Mouse (Mus musculus) megakaryocyte-erythroid progenitor cell, adult 5-6 weeks (primary cell): Measurements from ENCODE around the gene Cenpn. TPM values are rescaled to one million over a fixed set of nuclear protein-coding genes. Genes with fewer than 3 reads are reported as not detected.

ENCODE experiments used
- ATAC-seq: replicated peaks from 2 replicates; pipeline ENCODE4 v1.8.0; 2016; ENCODE audit warnings: mild to moderate bottlenecking, inconsistent platforms; ENCODE audit not compliant: severe bottlenecking, poor library complexity, low FRiP score, low TSS enrichment
- total RNA-seq, 2 experiments: library from RNA; stranded (forward) in 1 of 2; stranded (reverse) in 1 of 2; fragments of 200-1000, 215-1000 nt in 1 of 2; fragments of >200 nt in 1 of 2; fragmentation: Nextera tagmentation in 1 of 2; gene quantifications; 2 replicates each; pipeline ENCODE4 v1.2.3; 2014 to 2017

The Cenpn gene
- total RNA-seq, 2 experiments from 2014 or later = 44.1 to 59.1 TPM

DNA sequence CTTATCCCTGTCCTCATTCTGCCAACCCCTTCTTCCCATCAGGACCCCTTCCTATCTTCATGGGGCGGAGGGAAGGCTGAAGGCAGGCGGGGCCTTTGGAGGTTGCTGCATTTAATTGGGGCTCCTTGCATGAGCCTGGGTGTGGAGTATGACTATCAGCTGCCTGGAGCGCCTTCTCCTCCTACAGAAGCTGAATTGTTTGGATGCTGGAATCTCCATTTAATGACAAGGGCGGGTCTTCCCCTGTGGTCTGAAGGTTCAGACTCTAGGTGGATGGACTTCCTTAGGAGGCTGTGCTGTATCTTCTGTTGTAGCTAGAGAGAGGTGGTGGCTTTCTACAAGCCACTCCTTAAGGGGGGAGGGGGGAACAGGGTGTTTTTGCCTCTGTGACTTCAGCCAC is 13.4 kb downstream of the Cenpn start:
- no peak for ATAC-seq

DNA sequence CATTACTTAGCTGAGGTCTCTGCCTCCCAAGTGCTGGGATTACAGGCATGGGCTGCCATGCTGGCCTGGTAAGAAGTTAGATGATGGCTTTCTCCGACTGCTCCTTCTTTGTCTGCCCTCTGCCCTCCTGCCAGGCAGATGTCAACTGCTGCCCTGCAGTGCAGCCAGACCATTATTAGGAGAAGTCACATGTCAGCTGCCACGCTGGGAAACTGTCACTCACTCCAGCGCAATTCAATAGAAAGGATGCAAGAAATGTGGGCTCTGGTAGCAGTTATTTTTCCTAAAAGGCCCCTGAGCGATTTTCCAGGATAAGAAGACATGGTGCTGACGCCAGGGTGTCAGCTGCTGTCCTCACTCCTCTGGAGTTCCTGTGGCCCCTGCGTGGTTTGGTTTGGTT is 14.0 kb downstream of the Cenpn start:
- no peak for ATAC-seq

DNA sequence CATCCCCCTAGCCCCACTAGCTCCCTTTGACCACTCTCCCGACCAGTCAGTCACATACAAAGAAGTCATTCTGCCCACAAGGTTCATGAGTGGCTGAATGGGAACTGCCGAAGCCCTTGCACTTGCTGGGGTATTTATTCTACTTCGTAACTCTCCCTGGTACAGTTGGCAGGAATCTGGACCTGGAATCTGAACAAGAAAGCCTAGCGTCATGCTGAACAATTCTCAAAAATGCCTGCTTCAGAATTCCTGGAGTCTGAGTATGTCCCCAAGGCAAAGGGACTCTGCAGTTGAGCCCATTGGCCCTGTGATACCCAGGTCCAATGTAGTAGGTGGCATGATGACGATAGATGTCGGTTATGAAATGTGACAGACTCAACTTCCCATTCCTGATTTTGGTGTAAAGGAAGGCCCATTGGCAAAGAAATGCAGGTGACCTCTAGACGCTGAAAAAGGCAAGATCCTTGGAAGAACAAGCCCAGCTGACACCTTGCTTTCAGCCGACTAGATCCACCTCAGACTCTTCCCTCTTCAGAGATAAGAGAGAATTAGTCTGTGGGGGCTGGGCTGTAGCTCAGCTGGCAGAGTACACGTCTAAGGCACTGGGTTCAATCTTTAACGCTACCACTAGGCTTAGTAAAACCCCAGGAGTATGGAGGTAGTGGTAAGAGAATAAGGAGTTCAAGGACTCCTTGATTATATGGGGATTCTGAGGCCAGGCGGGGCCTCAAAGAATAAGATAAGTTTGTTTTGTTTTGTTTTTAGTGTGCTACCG is 20.9 kb downstream of the Cenpn start:
- peak; percentile 51 for ATAC-seq

DNA sequence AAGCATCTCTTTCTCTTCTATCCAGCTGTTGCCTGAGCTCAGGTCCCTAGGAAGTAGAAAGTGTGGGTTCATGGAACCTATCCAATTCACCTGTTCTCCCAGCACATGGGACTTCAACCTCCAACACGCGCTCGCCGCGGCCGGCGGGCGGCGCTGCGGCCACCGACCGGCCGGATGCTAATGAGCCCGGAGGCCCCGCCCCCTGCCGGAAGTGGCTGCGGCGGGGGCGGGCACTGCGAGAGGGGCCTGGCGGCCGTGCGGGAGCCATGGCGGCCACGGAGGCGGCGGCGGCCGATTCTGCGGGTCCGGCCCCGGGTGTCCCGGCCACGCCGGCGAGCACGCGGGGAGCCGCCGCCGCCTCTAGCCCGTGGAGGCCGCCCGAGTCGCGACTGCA is 21.6 kb downstream of the Cenpn start, which contains the start of gene Atmin:
Gene Atmin (plus strand): TSS at position 233 of the 394 bp plus-strand sequence.
- peak; percentile 39 for ATAC-seq

DNA sequence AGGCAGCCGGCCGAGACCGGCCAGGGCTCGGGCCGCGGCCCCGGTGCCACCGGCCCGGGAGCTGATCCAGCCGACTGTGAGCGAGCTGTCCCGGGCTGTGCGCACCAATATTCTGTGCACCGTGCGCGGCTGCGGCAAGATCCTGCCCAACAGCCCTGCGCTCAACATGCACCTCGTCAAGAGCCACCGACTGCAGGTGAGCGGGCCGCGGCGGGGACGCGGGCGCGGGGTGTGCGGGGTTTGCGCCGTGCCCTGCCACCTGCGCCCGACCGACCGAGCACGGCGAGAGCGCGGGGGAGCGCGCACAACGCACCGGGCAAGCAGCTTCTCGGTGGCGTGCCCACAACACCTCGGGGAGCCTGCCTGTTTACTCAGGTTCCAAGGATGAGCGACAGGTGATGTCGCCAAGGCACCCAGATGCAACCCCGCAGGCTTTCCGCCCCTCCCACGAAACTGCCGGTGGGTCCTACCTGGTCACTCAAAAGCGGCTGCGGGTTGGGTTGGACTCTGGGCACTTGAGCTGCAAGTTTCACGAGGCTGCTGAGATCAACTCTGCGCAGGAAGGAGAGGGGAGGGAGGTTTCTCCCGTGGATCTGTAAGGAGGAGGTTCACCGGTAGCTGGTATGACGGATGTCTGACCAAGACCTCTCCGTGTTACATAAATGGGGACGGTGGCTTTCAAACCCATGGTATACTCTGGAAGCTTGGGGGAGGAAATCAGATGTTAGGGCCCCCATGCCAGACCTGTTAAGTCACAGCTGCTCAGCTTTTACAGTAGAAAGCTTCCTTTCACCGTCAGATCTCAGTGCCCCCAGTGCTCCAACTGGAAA is 22.2 kb downstream of the Cenpn start:
- 0 out of 2 replicates have a peak, but pooled peaks have one; percentile 8 for ATAC-seq

DNA sequence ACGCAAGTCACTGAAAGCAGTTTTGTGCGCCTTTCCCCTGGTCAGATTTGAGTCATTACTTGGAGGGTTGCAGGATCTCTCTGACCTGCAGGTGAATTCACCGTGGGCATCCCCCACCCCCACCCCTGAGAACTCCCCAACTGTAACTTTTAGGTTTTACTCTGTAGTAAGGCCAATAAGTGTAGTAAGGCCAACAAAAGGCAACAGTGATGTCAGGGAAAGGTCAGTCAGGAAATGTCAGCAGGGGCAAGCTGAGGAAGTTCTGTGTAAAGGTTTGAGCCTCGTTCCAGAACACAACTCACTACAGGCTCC is 22.8 kb downstream of the Cenpn start:
- no peak for ATAC-seq

DNA sequence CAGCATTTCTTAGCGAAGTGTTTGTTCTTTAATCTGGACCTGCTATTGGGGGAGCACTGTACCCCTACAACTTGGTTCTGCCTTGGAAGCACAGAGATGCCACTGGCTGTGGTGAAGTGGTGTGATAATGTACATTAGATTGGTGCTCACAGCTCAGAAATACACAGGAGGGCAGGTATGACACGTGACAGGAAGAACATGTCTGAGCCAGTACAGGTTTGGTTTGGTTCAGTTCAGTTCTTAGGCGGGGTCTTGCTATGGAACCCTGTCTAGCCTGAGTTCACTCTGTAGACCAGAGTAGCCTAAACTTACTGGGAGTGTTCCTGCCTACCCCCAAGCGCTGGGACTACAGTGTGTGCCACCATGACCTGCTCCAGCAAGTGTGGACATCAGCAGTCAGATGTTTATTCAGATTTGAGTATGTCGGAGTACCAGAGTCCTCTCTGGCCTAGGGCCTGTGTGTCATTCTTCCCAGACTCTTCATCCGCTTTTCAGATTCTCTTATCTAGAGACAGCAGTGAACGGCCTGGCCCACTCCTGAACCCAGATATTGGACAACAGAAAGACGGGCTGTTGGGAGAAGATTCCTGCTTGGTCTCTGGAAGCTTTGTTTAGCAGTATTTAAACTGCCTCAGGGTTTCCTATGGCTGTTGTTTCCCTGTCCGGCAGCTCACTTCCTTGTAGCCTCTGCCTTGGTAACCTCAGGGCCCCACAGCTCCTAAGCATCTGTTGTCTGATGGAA is 23.8 kb downstream of the Cenpn start:
- ATAC-seq = peak; percentile 64

DNA sequence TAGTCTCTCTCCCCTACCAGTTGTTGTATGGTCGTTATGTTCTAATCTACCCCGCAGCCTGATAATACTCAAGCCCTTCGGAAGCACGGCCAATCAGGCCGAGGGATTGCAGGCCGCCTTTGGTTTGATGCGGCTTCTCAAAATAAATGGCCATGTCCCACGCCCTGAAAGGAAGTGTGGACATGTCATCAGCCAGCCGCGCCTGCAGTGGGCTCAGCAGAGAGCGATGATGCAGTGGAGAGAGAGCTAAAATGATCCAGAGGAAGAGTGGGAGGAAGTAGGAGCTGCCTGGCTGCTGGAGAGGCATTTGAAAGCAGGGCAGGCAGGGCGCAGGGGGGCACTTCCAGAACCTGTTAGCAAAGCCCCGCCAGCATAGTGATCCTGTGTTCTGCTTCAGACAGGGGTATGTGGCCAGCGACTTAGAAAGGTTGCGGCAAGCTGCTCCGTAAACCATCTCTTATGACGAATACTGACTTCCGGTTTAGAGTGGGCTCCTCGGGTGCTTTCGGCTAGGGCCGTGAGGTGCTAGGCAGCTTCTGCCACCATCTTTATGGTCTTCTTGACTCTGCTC is 24.8 kb downstream of the Cenpn start:
- ATAC-seq = no peak

DNA sequence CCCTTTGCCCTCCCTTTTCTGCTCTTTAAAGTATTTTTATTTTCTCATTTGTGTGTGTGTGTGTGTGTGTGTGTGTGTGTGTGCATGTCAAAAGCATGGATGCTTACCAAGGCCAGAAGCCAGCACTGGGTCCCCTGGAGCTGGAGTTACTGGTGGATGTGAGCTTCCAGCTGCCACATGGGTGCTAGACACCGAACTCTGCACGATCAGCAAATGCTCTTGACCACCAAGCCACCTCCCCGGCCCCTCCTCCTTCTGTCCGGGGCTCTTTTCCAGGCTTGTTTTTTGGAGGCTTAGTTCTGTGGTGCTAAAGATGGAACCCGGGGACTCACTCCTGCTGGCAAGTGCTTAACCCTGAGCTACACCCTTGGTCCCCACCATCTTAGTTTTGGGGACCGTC is 25.3 kb downstream of the Cenpn start:
- no peak for ATAC-seq

DNA sequence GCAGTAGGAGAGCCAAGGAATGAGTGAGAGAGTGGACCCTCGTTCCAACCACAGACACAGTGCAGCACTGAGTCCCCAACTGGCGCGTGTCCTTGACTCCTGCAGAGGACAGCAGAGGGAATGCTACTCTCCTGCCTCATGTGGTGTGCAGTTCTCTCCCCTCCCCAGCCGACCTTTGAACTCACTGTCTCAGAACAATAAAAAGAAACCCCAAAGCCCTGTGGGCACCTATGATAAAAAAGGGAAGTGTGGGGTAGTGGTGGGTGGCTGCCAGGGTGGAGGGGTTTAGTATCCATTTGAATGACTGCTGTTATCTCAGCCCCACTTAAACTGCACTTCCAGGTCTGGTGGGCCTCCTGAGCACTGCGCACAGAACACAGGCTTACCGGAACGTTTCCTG is 26.1 kb downstream of the Cenpn start:
- no peak for ATAC-seq

DNA sequence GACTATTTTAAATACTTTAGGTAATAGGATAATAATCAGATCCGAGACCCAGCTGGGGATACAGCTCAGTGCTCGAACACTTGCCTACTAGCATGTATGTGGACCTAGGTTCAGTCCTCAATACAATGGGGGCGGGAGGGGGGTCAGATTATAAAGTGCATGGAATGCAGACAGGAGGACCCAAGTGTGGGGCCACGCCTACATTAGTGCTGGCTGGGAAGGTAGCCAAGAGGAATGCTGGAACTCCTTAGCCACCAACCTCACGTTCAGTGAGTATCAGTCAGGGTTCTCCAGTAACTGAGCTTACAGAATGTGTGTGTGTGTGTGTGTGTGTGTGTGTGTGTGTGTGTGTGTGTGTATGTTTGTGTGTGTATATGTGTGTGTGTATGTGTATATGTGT is 29.8 kb downstream of the Cenpn start:
- ATAC-seq = peak; percentile 42; the same call in 1 of the 2 replicates

DNA sequence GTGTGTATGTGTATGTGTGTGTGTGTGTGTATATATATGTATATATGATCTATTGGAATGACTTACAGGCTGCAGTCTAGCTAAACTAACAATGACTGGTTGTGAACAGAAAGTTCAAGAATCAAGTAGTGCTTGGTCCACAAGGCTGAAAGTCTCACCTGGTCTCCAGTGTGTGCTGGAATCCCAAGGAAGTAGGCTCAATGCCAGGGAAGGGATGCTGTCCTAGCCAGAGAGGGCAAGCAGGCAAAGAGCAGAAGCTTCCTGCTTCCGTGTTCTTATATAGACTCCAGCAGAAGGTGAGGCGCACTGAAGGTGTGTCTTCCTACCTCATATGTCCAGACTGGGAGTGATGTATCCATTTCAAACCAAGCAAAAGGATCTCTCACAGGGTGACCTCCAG is 30.2 kb downstream of the Cenpn start:
- no peak for ATAC-seq

DNA sequence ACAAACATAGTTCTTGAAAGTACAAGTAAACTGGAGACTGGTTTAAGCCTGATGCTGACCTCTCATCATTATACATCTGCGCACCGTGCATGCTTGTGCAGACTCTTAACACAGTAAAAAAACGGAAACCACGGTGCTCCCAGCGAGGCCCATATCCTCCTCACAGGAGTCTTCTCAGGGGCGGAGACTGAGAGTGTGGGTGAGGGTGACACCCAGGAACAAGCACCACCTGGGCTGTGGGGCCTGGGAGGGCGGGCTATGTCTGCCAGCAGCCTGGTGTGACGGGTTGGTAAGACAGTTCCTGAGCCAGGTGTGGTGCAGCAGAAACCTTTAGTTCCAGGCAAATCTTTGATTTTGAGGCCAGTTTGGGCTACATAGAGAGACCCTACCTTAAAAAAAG is 30.9 kb downstream of the Cenpn start:
- no peak for ATAC-seq

DNA sequence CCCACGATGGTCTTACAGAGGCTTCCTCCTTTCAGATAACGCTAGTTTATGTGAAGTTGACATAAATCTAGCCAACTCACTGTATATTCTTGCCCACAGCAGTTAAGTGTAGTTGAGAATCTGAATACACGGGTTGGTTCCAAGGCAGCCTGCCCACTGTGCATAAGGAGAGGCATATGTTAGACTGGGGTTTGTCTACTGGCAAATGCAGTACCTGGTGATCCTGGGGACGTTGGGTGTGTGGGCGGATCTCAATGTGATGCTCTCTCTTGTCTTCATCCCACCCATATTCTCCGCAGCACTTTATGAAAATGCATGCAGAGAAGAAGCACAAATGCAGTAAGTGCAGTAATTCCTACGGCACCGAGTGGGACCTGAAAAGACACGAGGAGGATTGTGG is 32.9 kb downstream of the Cenpn start:
- no peak for ATAC-seq

DNA sequence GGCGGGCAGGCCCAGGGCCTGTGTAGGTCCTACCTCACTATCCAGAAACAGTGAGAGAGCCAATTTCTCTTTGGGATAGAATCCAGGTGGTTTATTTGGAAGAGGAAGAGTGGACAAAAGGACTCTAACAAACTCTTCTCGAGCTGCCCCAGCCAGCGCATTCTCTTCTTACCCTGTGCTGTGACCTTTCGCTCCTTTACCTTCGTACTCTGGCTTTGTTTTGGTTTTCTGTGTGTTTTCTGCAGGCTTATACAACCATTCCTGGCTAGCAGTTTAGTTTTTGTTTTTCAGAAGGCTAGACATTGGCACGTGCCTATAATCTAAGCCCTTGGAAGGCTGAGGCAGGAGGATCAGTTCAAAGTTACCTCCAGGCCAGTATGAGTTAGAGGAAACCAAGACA is 48.0 kb downstream of the Cenpn start:
- no peak for ATAC-seq

DNA sequence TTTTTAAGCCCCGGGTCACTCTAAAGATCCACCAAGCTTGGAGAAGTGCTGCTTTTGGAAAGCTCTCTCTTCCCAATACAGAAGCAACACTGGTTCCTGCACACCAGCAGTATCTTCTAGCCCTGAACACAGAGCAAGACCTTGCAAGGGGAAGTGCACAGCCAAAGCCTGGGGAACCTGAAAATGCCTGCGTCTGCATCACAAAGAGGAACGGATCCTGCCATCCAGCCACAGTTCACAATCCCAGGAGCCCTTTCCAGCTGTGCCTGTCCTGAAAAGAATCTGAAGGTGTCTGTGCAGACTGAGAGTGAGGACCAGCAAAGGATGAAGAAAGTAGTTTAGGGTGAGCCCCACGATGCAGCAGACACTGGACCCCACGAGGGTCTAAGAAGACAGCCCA is 53.5 kb downstream of the Cenpn start:
- ATAC-seq = no peak

DNA sequence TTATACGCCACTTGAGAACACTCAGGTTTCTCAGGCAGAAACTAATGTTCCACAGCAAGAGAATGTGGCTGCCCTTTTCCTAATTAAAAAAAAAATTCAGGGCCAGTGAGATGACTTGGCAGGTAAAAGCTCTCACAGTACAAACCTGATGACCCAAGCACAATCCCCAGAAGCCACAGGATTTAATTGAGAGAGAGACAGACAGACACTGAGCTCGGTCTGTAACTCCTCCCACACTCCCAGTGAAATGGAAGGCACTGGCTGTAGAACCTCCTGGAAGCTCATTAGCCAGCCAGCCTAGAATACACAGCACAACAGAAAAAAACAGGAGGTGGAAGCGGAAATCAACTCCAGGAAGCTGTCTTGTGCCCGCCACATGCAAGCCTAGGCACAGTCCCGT is 54.1 kb downstream of the Cenpn start:
- no peak for ATAC-seq

DNA sequence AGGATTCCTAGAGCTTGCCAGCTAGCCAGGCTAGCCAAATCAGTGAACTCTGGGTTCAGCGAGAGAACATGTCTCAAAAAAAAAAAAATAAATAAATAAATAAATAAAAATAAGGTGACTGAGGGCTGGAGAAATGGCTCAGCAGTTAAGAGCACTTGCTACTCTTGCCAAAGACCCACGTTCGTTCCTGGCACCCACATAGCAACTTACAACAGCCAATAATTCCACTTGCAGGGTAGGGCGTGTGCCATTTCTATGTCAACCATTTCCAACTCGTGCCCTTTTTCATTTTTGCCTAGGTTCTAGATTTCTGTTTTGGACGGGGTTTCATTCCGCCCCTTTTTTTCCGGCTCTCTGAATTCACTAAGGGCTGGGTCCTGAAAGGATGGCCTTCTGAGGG is 56.5 kb downstream of the Cenpn start:
- peak; percentile 14 for ATAC-seq

DNA sequence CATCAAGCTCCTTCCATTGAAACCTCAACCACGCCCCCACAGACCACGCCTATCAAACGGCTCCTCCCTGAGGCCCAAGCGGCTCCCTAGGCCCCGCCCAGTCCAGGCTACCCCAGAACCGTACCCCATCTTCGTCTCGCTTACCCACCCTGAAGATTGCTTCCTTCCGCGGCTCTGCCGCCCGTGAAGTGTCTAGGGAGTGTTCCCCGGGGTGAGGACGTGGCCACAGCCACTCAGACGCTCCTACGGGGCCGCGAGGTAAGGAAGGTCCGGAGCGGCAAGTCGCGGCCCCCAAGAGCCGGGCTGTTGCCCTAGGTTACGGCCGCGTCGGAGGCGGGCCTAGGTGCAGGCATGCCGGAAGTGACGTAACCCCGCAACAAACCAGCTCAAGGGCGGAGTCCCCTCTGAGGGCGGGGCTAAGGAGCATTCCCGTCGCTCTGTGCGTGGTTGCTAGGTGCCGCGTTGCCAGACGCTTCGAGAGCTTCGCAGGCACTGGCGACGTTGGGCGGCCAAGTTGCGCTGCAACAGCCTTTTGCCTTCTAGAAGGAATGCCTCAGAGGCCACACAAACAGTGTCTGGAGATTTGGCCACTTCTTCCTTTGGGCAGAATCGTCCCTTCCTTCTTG is 57.2 kb downstream of the Cenpn start, which contains the start of gene 1700030J22Rik:
Gene 1700030J22Rik (minus strand): TSS at position 329 of the 626 bp plus-strand sequence.
- peak; percentile 96 for ATAC-seq
